17 mouse cellular contexts compared by ENCODE assay signal in genomic region chr8:113985948-113986347, GRCm38 (mm10).
DNase-seq lines count a peak whose midpoint lies in the region; ATAC-seq and TF ChIP-seq lines count a peak whose summit lies in the region.
"Had no signal": no experiment of that assay in that cellular context is flagged by ENCODE, and none has a peak within 500 bp of the region (broad histone marks: within the 10 kb centered on the region; RNA-seq: fewer than 3 reads in every experiment).

No protein-coding gene starts in this region.

- DNase-seq in embryo, embryonic 11 days = peak; percentile 17
- DNase-seq in embryo, embryonic 10.5 days (ENCODE audit: low spot score) = no peak
- DNase-seq in kidney, adult 18-20 months = no peak
- peak; percentile 38 for DNase-seq in limb, embryonic 10.5 days (ENCODE audit: low spot score)
- DNase-seq in lung, postnatal 36 days = peak; percentile 61
- DNase-seq in stomach, postnatal 0 days (ENCODE audit: low spot score) = no peak
- no peak for DNase-seq in testis, postnatal 14 days (ENCODE audit: low spot score)
- DNase-seq: cerebellum, postnatal 10 days; right cerebral cortex, postnatal 14 days; thymus, adult 2 months had no signal

- H3K9me3 ChIP-seq in kidney, embryonic 14.5 days (ENCODE audit: control insufficient read depth, low read length) = no peaks in the 10 kb centered on the region
- H3K9me3 ChIP-seq in limb, embryonic 10.5 days (replicated peaks) = no peaks in the 10 kb centered on the region
- H3K9me3 ChIP-seq in stomach, postnatal 0 days (ENCODE audit: control insufficient read depth, low read length) = no peaks in the 10 kb centered on the region
- H3K9me3 ChIP-seq: embryonic facial prominence, embryonic 15.5 days; forebrain, embryonic 12.5 days; heart, embryonic 13.5 days; hindbrain, embryonic 13.5 days; liver, embryonic 12.5 days had no signal

- TF ChIP-seq CTCF in stomach, postnatal 0 days (IDR thresholded peaks at IDR 0.05; ENCODE audit: low read depth) = no peak

- peaks cover 5% of the 10 kb centered on the region for H3K4me1 ChIP-seq in kidney, embryonic 14.5 days (ENCODE audit: control insufficient read depth, insufficient read depth, low read length)
- peaks cover 61% of the 10 kb centered on the region for H3K4me1 ChIP-seq in limb, embryonic 10.5 days
- H3K4me1 ChIP-seq in stomach, postnatal 0 days (replicated peaks; ENCODE audit: control insufficient read depth, insufficient read depth) = no peaks in the 10 kb centered on the region
- H3K4me1 ChIP-seq: heart, embryonic 13.5 days; liver, embryonic 12.5 days had no signal

- no peak for TF ChIP-seq EP300 in stomach, postnatal 0 days (optimal IDR thresholded peaks at IDR 0.05)

- WGBS in kidney, embryonic 14.5 days = 25% methylated on average over 7 of the region's 7 CpGs
- 39% methylated on average over 7 of the region's 7 CpGs for WGBS in limb, embryonic 10.5 days
- WGBS in stomach, postnatal 0 days = 56% methylated on average over 7 of the region's 7 CpGs

- peaks cover 7% of the 10 kb centered on the region; the same call in 1 of the 2 replicates for H3K27me3 ChIP-seq in kidney, embryonic 14.5 days (ENCODE audit: control insufficient read depth, insufficient read depth, low read length)
- peaks cover 45% of the 10 kb centered on the region for H3K27me3 ChIP-seq in limb, embryonic 10.5 days (ENCODE audit: low read depth, poor library complexity, severe bottlenecking)
- no peaks in the 10 kb centered on the region for H3K27me3 ChIP-seq in stomach, postnatal 0 days (ENCODE audit: control insufficient read depth, insufficient read depth, low read length)

- peak overlapping the region; percentile 31 for H3K4me2 ChIP-seq in kidney, embryonic 14.5 days (replicated peaks; ENCODE audit: low read depth, low read length)
- H3K4me2 ChIP-seq in stomach, postnatal 0 days (replicated peaks; ENCODE audit: low read depth) = no peak overlapping the region
- H3K4me2 ChIP-seq: forebrain, embryonic 12.5 days; heart, embryonic 13.5 days; hindbrain, embryonic 13.5 days; liver, embryonic 12.5 days had no signal

- ATAC-seq in kidney, embryonic 14.5 days (ENCODE audit: low FRiP score, low TSS enrichment) = no peak; the same call in 1 of the 2 replicates
- no peak for ATAC-seq in stomach, postnatal 0 days (ENCODE audit: low FRiP score, low TSS enrichment)
- ATAC-seq: intestine, postnatal 0 days; liver, embryonic 12.5 days had no signal

- H3K4me3 ChIP-seq in kidney, embryonic 14.5 days (ENCODE audit: low read length) = no peak overlapping the region
- peak overlapping the region; percentile 9; the same call in 1 of the 2 replicates for H3K4me3 ChIP-seq in limb, embryonic 10.5 days
- no peak overlapping the region for H3K4me3 ChIP-seq in stomach, postnatal 0 days (ENCODE audit: low read depth, low read length)
- H3K4me3 ChIP-seq: embryonic facial prominence, embryonic 15.5 days; forebrain, embryonic 12.5 days; heart, embryonic 13.5 days; hindbrain, embryonic 13.5 days; liver, embryonic 12.5 days had no signal

- no peak overlapping the region for H3K27ac ChIP-seq in kidney, embryonic 14.5 days (ENCODE audit: low read depth, low read length)
- H3K27ac ChIP-seq in limb, embryonic 10.5 days = 0 out of 2 replicates have a peak overlapping the region, but pooled peaks have one; percentile 17
- no peak overlapping the region for H3K27ac ChIP-seq in stomach, postnatal 0 days (replicated peaks)
- H3K27ac ChIP-seq: embryonic facial prominence, embryonic 15.5 days; forebrain, embryonic 12.5 days; heart, embryonic 13.5 days; hindbrain, embryonic 13.5 days; liver, embryonic 12.5 days had no signal

- H3K36me3 ChIP-seq in kidney, embryonic 14.5 days (ENCODE audit: control insufficient read depth, insufficient read depth, low read length) = no peaks in the 10 kb centered on the region
- no peaks in the 10 kb centered on the region for H3K36me3 ChIP-seq in limb, embryonic 10.5 days
- no peaks in the 10 kb centered on the region for H3K36me3 ChIP-seq in stomach, postnatal 0 days (ENCODE audit: control insufficient read depth, insufficient read depth, low read length)
- H3K36me3 ChIP-seq: embryonic facial prominence, embryonic 15.5 days; forebrain, embryonic 12.5 days; heart, embryonic 13.5 days; hindbrain, embryonic 13.5 days; liver, embryonic 12.5 days had no signal

- no peak overlapping the region for H3K9ac ChIP-seq in kidney, embryonic 14.5 days (ENCODE audit: low read depth, low read length)
- H3K9ac ChIP-seq in stomach, postnatal 0 days (ENCODE audit: low read length) = no peak overlapping the region
- H3K9ac ChIP-seq: embryonic facial prominence, embryonic 15.5 days; forebrain, embryonic 12.5 days; heart, embryonic 13.5 days; hindbrain, embryonic 13.5 days; liver, embryonic 12.5 days had no signal

Comparison
In these comparisons a context has a peak if more than half of its experiments do, and no peak if none do; other contexts are left out.
1. DNase-seq: peak in embryo, embryonic 11 days (single experiment), limb, embryonic 10.5 days (single experiment) and lung, postnatal 36 days (single experiment); none in embryo, embryonic 10.5 days (single experiment), kidney, adult 18-20 months (single experiment), stomach, postnatal 0 days (single experiment) and testis, postnatal 14 days (single experiment).